Mouse (Mus musculus): ENCODE measurements at regions not wholly inside any gene's neighbourhood (a gene's known extent, or its start where the extent isn't known, plus 50 kb on each side); places are given as distances from the start of the nearest gene placed in this dataset.

GRCm38 (mm10) chr9:47909051-47909450 lies 252.8 kb upstream of the Nxpe4 start:
- DNase-seq (ENCODE audit: low spot score) = no peak

GRCm38 (mm10) chr9:47910501-47910906 lies 251.3 kb upstream of the Nxpe4 start:
- peak; percentile 66 for DNase-seq (ENCODE audit: low spot score)

GRCm38 (mm10) chr9:47912823-47913222 lies 249.0 kb upstream of the Nxpe4 start:
- no peak for DNase-seq (ENCODE audit: low spot score)

- DNase-seq (ENCODE audit: low spot score) = peak; percentile 62
Observed at GRCm38 (mm10) chr9:47935299-47935698, 226.5 kb upstream of the Nxpe4 start.

- DNase-seq (ENCODE audit: low spot score) = peak; percentile 14
Observed at GRCm38 (mm10) chr9:47935957-47936457, 225.8 kb upstream of the Nxpe4 start.

- DNase-seq (ENCODE audit: low spot score) = no peak
Observed at GRCm38 (mm10) chr9:47938941-47939710, 222.7 kb upstream of the Nxpe4 start.

- DNase-seq (ENCODE audit: low spot score) = peak; percentile 28
Observed at GRCm38 (mm10) chr9:47942761-47943583, 218.9 kb upstream of the Nxpe4 start.

- no peak for DNase-seq (ENCODE audit: low spot score)
Observed at GRCm38 (mm10) chr9:47946226-47946625, 215.6 kb upstream of the Nxpe4 start.

- no peak for DNase-seq (ENCODE audit: low spot score)
Observed at GRCm38 (mm10) chr9:47957881-47958280, 203.9 kb upstream of the Nxpe4 start.

GRCm38 (mm10) chr9:47958861-47959260 lies 203.0 kb upstream of the Nxpe4 start:
- no peak for DNase-seq (ENCODE audit: low spot score)

- DNase-seq (ENCODE audit: low spot score) = no peak
Observed at GRCm38 (mm10) chr9:47961176-47961575, 200.6 kb upstream of the Nxpe4 start.

- no peak for DNase-seq (ENCODE audit: low spot score)
Observed at GRCm38 (mm10) chr9:47962161-47962560, 199.7 kb upstream of the Nxpe4 start.

GRCm38 (mm10) chr9:47962589-47962988 lies 199.2 kb upstream of the Nxpe4 start:
- DNase-seq (ENCODE audit: low spot score) = peak; percentile 66

- DNase-seq (ENCODE audit: low spot score) = no peak
Observed at GRCm38 (mm10) chr9:47973130-47973529, 188.7 kb upstream of the Nxpe4 start.

- no peak for DNase-seq (ENCODE audit: low spot score)
Observed at GRCm38 (mm10) chr9:47985356-47986111, 176.3 kb upstream of the Nxpe4 start.

GRCm38 (mm10) chr9:47987266-47987665 lies 174.6 kb upstream of the Nxpe4 start:
- DNase-seq (ENCODE audit: low spot score) = no peak

GRCm38 (mm10) chr9:47994671-47995070 lies 167.2 kb upstream of the Nxpe4 start:
- DNase-seq (ENCODE audit: low spot score) = no peak

- DNase-seq (ENCODE audit: low spot score) = no peak
Observed at GRCm38 (mm10) chr9:47999632-48000031, 162.2 kb upstream of the Nxpe4 start.

- DNase-seq (ENCODE audit: low spot score) = no peak
Observed at GRCm38 (mm10) chr9:48029021-48029420, 132.8 kb upstream of the Nxpe4 start.

GRCm38 (mm10) chr9:48030839-48031238 lies 131.0 kb upstream of the Nxpe4 start:
- no peak for DNase-seq (ENCODE audit: low spot score)

- DNase-seq (ENCODE audit: low spot score) = no peak
Observed at GRCm38 (mm10) chr9:48035959-48036358, 125.9 kb upstream of the Nxpe4 start.

- DNase-seq (ENCODE audit: low spot score) = no peak
Observed at GRCm38 (mm10) chr9:48044826-48045225, 117.0 kb upstream of the Nxpe4 start.
